Mouse (Mus musculus): ENCODE data around the gene Prokr2.
"Not testable (repeated sequence)": the region's sequence is repeated elsewhere in the genome, so short reads cannot be mapped to it uniquely, and the experiment has no call there.

The Prokr2 gene

GRCm38 (mm10) chr2:132340350-132340749, 44.9 kb downstream of the Prokr2 start:
- no peak for DNase-seq (ENCODE audit: extremely low spot score)

DNA sequence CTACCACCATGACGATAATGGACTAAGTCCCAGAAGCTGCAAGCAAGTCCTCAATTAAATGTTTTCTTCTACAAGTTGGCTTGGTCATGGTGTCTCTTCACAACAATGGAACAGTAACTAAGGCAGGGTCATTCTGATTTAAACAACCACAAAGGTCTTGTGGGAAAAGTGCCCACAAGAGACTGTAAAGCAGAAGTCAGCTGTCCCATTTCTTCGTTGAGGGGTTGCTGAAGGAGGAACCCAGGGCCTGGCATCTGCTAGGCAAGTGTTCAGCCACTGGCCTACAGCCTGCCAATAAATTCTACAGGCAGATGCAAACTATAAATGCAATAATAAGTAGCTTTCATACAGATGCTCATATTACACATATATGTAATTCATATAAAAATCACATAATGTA, 48.0 kb downstream of the Prokr2 start:
- DNase-seq (ENCODE audit: extremely low spot score), result no peak

DNA sequence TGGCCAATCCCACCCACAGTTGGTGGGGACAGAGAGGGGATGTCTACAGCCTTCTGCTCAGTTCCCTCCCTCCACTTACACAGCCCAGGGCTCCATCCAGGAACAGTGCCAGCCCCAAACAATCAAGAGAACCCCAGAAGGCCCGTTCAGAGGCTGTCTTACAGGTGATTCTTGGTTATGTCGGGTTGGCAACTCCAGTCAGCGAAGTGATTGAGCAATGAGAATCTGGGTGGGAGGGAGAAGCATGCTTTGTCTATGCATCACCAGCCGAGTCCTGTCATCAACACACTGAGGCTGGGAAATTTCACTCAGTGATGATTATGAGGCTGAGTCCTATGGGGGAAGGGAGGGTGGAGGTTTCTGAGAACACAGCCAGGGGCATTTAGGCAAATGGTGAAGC, 61.7 kb downstream of the Prokr2 start:
- DNase-seq (ENCODE audit: extremely low spot score), result no peak

GRCm38 (mm10) chr2:132320516-132320915, 64.7 kb downstream of the Prokr2 start:
- no peak for DNase-seq (ENCODE audit: extremely low spot score)

DNA sequence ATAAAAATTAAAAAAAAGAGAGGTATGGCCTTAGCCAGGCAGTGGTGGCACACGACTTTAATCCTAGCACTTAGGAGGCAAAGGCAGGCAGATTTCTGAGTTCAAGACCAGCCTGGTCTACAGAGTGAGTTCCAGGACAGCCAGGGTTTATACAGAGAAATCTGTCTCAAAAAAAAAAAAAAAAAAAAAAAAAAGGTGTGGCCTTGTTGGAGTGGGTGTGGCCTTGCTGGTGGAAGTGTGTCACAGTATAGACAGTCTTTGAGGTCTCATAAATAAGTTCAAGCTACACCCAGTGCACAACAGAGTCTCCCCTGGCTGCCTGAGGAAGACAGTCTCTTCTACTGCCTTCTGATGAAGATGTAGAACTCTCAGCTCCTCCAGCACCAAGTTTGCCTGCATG, 68.1 kb downstream of the Prokr2 start:
- no peak for DNase-seq (ENCODE audit: extremely low spot score)

DNA sequence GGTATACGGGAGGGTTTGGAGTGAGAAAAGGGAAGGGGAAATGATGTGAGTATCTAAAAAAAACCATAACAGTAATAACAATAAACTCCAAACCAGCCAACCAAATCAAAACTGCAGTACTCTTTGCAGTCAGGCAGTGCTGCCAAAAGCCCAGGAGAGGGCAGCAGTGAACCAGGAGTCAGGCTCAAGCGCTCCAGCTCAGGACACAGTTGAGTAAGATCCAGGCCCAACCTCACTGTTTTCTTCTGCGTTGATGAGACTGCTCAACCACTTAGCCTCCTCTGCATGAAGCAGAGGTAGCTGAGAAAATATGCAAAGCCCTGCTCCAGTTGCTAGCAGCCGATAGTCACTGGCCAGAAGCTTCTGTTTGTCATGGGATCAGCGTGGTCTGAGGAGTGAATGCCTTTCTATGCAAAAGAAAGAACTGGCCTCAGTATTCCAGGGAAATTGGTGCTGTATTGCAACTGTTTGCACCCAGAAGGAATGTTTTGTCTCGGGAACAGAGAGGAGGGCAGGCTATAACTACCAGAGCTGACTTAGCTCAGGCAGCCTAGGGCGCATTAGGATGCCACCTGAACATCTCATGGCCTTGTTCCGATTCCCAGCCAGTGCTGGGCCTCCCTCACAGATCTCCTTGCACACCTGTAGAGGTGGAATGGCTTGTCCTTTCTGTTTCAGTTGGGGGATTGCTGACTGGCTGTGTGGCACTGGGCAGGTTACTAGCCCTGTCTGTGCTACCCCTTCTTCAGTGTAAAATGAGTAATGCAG, 69.0 kb downstream of the Prokr2 start:
- DNase-seq (ENCODE audit: extremely low spot score), result peak; percentile 53

- not testable (repeated sequence) for DNase-seq (ENCODE audit: extremely low spot score)
These were observed 71.2 kb downstream of the Prokr2 start for GRCm38 (mm10) chr2:132314057-132314456.

DNA sequence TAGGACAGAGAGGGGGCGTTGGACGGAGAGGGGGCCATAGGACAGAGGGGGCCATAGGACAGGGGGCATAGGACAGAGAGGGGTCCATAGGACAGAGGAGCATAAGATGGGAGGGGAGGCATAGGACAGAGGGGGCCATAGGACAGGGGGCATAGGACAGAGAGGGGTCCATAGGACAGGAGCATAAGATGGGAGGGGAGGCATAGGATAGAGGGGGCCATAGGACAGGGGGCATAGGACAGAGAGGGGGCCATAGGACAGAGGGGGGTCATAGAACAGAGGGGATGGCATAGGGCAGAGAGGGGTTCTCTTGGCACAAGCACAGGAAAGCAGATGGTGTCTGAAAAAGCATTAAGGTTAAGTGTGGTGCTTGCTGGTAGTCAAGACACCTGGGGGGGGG, 71.7 kb downstream of the Prokr2 start:
- DNase-seq (ENCODE audit: extremely low spot score), result no peak

- DNase-seq (ENCODE audit: extremely low spot score), result no peak
These were observed 72.6 kb downstream of the Prokr2 start for GRCm38 (mm10) chr2:132312616-132313015.

DNA sequence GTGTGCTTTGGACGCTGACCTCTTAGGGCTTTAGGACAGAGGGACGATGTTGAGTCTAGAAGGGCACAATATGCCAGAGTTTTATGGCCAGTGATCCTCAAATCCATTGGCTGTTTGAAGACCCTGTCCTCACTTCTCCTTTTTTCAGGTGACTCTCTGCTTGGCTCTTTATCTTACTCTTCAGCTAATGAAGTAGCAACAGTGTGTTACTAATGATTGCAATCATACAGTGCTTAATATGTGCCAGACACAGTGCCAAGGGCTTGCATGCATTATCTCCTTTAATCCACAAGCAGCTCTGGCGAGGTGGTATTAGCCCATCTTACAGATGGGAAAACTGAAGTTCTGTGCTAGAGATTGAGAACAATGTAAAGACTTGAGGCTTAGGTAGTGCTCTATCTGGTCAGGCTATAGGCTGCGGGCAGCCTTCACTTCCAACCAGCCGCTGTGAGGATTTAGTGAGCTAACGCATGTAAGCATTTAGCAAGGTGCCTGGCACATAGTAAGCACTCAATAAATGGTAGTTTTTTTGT, 75.8 kb downstream of the Prokr2 start:
- DNase-seq (ENCODE audit: extremely low spot score), result no peak

DNA sequence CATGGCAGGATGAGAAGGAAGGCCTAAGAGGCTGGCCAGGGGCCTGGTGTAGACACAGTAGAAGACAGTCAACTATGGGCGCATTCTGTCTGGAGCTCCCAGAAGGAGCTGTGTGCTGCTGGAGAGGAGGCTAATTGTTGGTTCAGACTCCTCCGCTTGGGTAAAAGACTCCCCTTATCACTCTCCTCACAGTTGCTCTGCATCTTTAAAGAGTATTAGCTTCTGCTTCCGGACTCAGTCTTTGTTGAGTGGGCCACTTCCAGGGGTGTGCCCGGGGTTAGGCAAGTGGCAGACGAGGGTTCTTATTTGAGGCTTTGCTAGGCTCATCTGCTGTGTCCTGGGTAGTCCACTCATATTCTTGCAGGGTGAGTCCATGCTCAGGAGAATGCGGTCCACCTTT, 76.4 kb downstream of the Prokr2 start:
- DNase-seq (ENCODE audit: extremely low spot score), result no peak

DNA sequence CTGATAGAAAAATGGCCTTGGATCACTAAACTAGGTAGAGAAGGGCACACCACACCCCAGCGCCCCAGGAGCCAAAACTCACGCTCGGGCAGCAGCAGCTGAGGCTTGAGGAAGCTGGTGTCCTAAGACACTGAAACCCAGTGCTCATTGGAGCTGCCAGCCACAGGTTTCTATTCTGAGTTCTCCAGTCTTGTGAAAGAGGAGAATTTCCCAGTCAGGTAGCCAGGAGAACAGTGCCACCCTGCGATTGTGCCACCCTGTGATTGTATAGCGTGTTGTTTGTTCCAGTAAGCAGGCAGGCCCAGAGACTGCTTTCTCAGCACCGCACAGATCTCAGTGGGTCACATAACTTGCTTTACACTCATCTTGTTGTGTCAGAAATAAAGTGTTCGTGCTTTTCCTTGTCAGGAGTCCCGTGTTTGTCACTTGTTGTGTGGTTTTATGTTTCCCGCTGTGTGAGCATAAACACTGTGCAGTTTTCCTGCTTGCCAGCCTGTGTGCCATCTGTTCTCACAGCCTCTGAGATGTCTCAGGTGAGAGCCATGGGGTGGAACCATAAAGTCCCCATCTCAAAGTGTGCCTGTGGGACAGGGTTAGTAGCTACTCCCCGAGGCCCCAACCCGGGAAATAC, 77.9 kb downstream of the Prokr2 start:
- no peak for DNase-seq (ENCODE audit: extremely low spot score)

DNA sequence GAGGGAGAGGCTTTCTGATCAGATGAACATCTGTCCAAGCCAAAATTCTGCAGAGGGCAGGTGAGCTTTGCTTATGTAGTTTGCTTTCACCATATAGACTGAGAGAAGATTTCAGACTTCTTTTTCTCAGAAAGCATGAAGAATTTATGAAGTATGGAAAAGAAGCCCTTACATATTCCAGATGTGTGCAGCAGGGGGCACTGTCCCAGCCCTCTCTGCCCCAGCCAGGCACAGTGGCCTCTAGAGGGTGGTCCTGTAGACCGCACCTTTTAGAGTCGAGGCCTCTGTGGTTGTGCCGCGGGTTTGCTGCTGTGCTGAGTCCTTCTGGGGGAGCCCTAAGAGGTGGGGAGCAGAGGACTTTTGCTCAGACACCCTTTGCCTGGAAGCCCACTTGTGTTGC, 79.3 kb downstream of the Prokr2 start:
- no peak for DNase-seq (ENCODE audit: extremely low spot score)

DNA sequence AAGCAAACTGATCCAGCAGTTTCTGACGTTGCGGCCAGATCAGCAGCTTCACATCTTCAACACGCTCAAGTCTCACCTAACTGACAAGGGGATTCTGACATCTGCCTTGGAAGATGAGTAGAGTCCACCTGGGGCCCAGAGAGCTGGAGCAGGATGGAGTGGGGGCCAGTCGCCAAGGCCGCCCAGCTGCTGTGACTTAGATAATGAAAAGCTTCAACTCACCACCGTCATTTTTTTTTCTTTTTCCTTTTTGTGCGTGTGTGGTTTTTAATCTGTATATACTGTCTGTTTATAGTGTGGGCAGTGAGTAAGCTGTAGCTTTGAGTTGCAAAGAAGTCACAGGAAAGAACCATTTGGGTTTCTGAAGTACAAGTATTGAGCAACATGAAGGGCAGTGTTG, 80.1 kb downstream of the Prokr2 start:
- no peak for DNase-seq (ENCODE audit: extremely low spot score)

DNA sequence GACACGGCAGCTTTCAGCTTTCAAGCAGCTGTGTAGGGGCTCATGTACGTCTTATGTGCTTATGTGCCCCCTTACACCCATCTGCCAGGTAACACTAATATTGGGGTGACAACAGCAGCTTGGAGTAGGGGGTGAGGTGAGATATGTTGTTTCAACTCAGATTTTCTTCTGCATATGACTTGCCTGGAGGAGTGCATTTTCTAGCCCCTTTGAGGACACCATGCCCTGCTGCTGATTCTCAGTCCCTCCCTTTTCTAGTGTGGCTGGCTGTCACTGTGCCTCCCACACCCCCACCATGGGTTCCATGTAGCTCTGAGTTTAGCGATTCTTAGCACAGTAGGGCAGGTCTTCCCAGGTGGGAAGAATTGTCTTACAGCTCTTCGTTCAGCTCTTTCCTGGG, 83.8 kb downstream of the Prokr2 start:
- DNase-seq (ENCODE audit: extremely low spot score), result no peak

- no peak for DNase-seq (ENCODE audit: extremely low spot score)
These were observed 87.0 kb downstream of the Prokr2 start for GRCm38 (mm10) chr2:132298250-132298649.

DNA sequence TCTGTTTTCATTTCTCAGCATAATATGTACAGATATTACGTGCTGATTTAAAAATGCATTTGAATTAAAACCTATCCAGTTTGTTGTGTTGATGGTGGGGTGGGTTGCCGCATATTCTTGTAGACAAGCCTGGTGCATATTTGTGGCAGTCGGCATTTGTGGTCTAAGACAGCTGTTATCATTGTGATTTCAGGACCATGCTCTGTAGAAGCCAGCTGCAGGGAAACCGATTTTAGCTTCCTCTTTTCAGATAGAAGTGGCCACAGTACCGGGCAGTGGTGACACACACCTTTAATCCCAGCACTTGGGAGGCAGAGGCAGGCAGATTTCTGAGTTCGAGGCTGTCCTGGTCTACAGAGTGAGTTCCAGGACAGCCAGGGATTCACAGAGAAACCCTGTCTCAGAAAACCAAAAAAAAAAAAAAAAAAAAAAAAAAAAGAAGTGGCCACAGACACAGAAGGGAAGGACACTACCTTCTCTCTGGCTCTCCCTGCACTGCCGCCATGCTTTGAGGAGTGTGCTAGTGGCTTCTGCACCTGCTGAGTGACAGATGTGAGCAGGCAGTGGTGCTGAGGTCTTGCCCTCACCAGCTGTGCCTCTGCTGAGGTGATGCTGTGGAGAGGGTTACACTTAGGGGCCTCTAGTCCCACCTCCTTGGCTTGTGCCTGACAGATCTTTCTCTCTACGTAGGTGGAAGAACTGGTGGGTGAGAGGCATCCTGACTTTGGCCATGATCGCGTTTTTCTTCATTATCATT, 91.4 kb downstream of the Prokr2 start:
- no peak for DNase-seq (ENCODE audit: extremely low spot score)

GRCm38 (mm10) chr2:132292083-132292482, 93.2 kb downstream of the Prokr2 start:
- no peak for DNase-seq (ENCODE audit: extremely low spot score)

DNA sequence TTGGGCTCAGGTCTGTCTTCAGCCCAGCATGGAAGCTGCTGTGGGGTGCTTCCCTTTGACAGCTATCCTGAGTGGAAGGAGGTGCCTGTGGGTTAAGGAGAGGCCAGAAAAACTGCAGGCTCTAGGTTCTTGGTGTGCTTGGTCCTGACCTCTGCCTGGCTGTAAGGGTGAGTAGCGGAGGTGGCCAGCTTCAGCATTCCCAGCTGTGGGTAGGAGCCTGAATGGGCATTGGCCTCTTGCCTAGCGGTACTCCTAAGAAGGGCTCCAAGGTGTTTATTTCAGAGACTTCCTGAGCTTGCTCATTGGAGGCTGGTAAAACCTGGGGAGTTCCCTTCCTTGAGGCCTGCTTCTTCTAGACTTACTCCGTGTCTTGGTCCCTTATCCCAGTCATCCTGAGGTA, 94.0 kb downstream of the Prokr2 start:
- no peak for DNase-seq (ENCODE audit: extremely low spot score)

DNA sequence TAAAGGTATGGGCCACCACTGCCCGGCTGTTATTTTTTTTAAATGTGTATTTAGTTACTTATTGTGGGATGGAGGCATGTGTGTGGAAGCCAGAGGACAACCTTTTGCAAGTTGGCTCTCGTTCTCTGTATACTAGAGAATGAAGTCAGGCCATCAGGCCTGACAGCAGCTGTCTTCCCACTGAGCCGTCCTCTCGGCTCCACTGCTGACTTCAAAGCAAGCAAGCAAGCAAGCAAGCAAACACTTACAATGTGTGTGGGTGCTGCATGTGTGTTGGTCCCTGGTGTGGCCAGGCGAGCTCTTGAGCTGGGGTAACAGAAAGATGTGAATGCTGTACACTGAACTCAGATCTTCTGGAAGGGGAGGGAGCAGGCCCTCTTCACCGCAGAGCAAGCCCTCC, 94.4 kb downstream of the Prokr2 start:
- DNase-seq (ENCODE audit: extremely low spot score), result no peak

DNA sequence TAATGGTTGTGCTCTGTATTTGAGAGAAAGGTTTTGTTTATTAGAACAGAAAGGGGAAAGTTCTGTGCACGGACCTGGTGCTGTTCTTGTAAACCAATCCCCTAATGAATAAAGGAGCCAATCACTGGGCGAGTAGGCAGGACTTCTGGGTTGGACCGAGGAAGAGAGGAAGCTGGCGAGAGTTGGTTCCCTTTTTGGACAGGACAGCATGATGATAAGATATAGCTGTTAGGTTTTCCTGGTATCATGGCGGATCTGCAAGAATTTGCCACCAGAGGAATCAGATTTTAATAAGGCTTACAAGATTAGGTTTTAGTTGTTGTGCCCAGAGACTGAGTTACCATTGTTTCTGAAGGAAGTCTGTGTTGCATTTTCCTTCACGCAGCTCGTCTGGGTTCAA, 96.0 kb downstream of the Prokr2 start:
- not testable (repeated sequence) for DNase-seq (ENCODE audit: extremely low spot score)

Measured in embryo, embryonic 9.5 days (tissue).